Mouse (Mus musculus): ENCODE measurements around the gene Snapc5. TPM values are rescaled to one million over a fixed set of nuclear protein-coding genes. Genes with fewer than 3 reads are reported as not detected.
"Not testable (repeated sequence)": the region's sequence is repeated elsewhere in the genome, so short reads cannot be mapped to it uniquely, and the experiment has no call there.

The Snapc5 gene
- polyA plus RNA-seq, 1 experiment from 2014 or later: 29.2 TPM

GRCm38 (mm10) chr9:64193879-64194278 lies 14.8 kb downstream of the Snapc5 start:
- Histone ChIP-seq H3K27ac (ENCODE audit: low read depth) (no peak overlapping the region), H3K9ac (ENCODE audit: low read length) (no peak overlapping the region), H3K4me1 (replicated peaks; ENCODE audit: control insufficient read depth, insufficient read depth, low read length) (no peaks in the 10 kb centered on the region; the same call in 1 of the 2 replicates), H3K4me3 (ENCODE audit: low read depth, low read length) (no peak overlapping the region), H3K9me3 (ENCODE audit: control insufficient read depth, low read length) (no peaks in the 10 kb centered on the region), H3K27me3 (replicated peaks; ENCODE audit: control insufficient read depth, insufficient read depth, low read length) (no peaks in the 10 kb centered on the region), H3K4me2 (ENCODE audit: low read length) (no peak overlapping the region), H3K36me3 (ENCODE audit: control insufficient read depth, insufficient read depth, low read length) (peaks cover 51% of the 10 kb centered on the region)
- 85% methylated on average over 1 of the region's 1 CpGs for WGBS
- DNase-seq (ENCODE audit: low spot score) (no peak), ATAC-seq (replicated peaks; ENCODE audit: low FRiP score, low TSS enrichment, low read depth) (no peak)

- peaks cover 38% of the 10 kb centered on the region for H3K36me3 ChIP-seq (ENCODE audit: control insufficient read depth, insufficient read depth, low read length)
- 61% methylated on average over 4 of the region's 4 CpGs for WGBS
- no peaks in the 10 kb centered on the region for H3K9me3 ChIP-seq (ENCODE audit: control insufficient read depth, low read length)
- no peaks in the 10 kb centered on the region; the same call in 1 of the 2 replicates for H3K4me1 ChIP-seq (replicated peaks; ENCODE audit: control insufficient read depth, insufficient read depth, low read length)
- DNase-seq (ENCODE audit: low spot score) (no peak), ATAC-seq (replicated peaks; ENCODE audit: low FRiP score, low TSS enrichment, low read depth) (no peak)
- no peaks in the 10 kb centered on the region for H3K27me3 ChIP-seq (replicated peaks; ENCODE audit: control insufficient read depth, insufficient read depth, low read length)
- H3K4me2 ChIP-seq (ENCODE audit: low read length): no peak overlapping the region
- H3K4me3 ChIP-seq (ENCODE audit: low read depth, low read length): no peak overlapping the region
- H3K27ac ChIP-seq (ENCODE audit: low read depth): no peak overlapping the region; the same call in 1 of the 2 replicates
- no peak overlapping the region for H3K9ac ChIP-seq (ENCODE audit: low read length)
These were observed 16.5 kb downstream of the Snapc5 start for GRCm38 (mm10) chr9:64195554-64195953.

DNA sequence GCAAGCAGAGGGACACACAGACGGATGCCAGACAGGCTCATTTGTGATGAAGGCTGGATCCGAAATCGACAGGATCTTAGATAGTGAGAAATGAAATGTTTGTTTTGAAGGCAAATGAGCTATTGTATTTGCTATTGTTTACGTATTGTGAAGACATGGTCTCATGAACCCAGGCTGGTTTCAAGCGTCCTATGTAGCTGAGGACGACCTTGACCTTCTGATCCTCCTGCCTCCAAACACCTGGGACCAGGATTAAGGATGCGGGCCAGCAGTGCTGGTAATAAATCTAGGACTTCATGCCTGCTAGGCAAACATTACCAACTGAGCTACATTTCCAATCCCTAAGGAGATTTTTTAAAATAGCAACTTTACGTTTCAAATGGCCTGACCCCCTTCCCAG lies 18.4 kb downstream of the Snapc5 start:
- H3K4me1 ChIP-seq (replicated peaks; ENCODE audit: control insufficient read depth, insufficient read depth, low read length): no peaks in the 10 kb centered on the region; the same call in 1 of the 2 replicates
- DNase-seq (ENCODE audit: low spot score): no peak
- H3K9me3 ChIP-seq (ENCODE audit: control insufficient read depth, low read length): no peaks in the 10 kb centered on the region
- H3K4me3 ChIP-seq (ENCODE audit: low read depth, low read length): no peak overlapping the region
- H3K9ac ChIP-seq (ENCODE audit: low read length): no peak overlapping the region
- no peaks in the 10 kb centered on the region for H3K27me3 ChIP-seq (replicated peaks; ENCODE audit: control insufficient read depth, insufficient read depth, low read length)
- 76% methylated on average over 8 of the region's 8 CpGs for WGBS
- no peak for ATAC-seq (replicated peaks; ENCODE audit: low FRiP score, low TSS enrichment, low read depth)
- H3K27ac ChIP-seq (ENCODE audit: low read depth): no peak overlapping the region
- no peak overlapping the region for H3K4me2 ChIP-seq (ENCODE audit: low read length)
- peaks cover 25% of the 10 kb centered on the region for H3K36me3 ChIP-seq (ENCODE audit: control insufficient read depth, insufficient read depth, low read length)

GRCm38 (mm10) chr9:64198068-64198762 lies 19.1 kb downstream of the Snapc5 start:
- no peak for DNase-seq (ENCODE audit: low spot score)
- H3K4me1 ChIP-seq (replicated peaks; ENCODE audit: control insufficient read depth, insufficient read depth, low read length): no peaks in the 10 kb centered on the region; the same call in 1 of the 2 replicates
- H3K27me3 ChIP-seq (replicated peaks; ENCODE audit: control insufficient read depth, insufficient read depth, low read length): no peaks in the 10 kb centered on the region
- ATAC-seq (replicated peaks; ENCODE audit: low FRiP score, low TSS enrichment, low read depth): no peak
- H3K9me3 ChIP-seq (ENCODE audit: control insufficient read depth, low read length): no peaks in the 10 kb centered on the region
- H3K36me3 ChIP-seq (ENCODE audit: control insufficient read depth, insufficient read depth, low read length): peaks cover 25% of the 10 kb centered on the region
- 93% methylated on average over 5 of the region's 5 CpGs for WGBS
- H3K4me2 ChIP-seq (ENCODE audit: low read length): no peak overlapping the region
- H3K9ac ChIP-seq (ENCODE audit: low read length): no peak overlapping the region
- no peak overlapping the region for H3K4me3 ChIP-seq (ENCODE audit: low read depth, low read length)
- H3K27ac ChIP-seq (ENCODE audit: low read depth): peak overlapping the region; percentile 73

GRCm38 (mm10) chr9:64198763-64199418 lies 19.8 kb downstream of the Snapc5 start:
- 74% methylated on average over 7 of the region's 7 CpGs for WGBS
- not testable (repeated sequence) for DNase-seq (ENCODE audit: low spot score); ATAC-seq (replicated peaks; ENCODE audit: low FRiP score, low TSS enrichment, low read depth); H3K9me3 ChIP-seq (ENCODE audit: control insufficient read depth, low read length); H3K9ac ChIP-seq (ENCODE audit: low read length); H3K4me2 ChIP-seq (ENCODE audit: low read length); H3K27me3 ChIP-seq (replicated peaks; ENCODE audit: control insufficient read depth, insufficient read depth, low read length); H3K4me1 ChIP-seq (replicated peaks; ENCODE audit: control insufficient read depth, insufficient read depth, low read length); H3K4me3 ChIP-seq (ENCODE audit: low read depth, low read length)
- peak overlapping the region; percentile 73 for H3K27ac ChIP-seq (ENCODE audit: low read depth)
- H3K36me3 ChIP-seq (ENCODE audit: control insufficient read depth, insufficient read depth, low read length): peaks cover 24% of the 10 kb centered on the region

- H3K27ac ChIP-seq (ENCODE audit: low read depth): peak overlapping the region; percentile 35
- H3K4me1 ChIP-seq (replicated peaks; ENCODE audit: control insufficient read depth, insufficient read depth, low read length): no peaks in the 10 kb centered on the region; the same call in 1 of the 2 replicates
- peaks cover 31% of the 10 kb centered on the region for H3K36me3 ChIP-seq (ENCODE audit: control insufficient read depth, insufficient read depth, low read length)
- no peak overlapping the region for H3K4me3 ChIP-seq (ENCODE audit: low read depth, low read length)
- H3K27me3 ChIP-seq (replicated peaks; ENCODE audit: control insufficient read depth, insufficient read depth, low read length): no peaks in the 10 kb centered on the region
- WGBS: 59% methylated on average over 2 of the region's 2 CpGs
- no peak overlapping the region for H3K9ac ChIP-seq (ENCODE audit: low read length)
- ATAC-seq (replicated peaks; ENCODE audit: low FRiP score, low TSS enrichment, low read depth) (0 out of 2 replicates have a peak, but pooled peaks have one; percentile 51), DNase-seq (ENCODE audit: low spot score) (no peak)
- no peaks in the 10 kb centered on the region for H3K9me3 ChIP-seq (ENCODE audit: control insufficient read depth, low read length)
- no peak overlapping the region for H3K4me2 ChIP-seq (ENCODE audit: low read length)
These were observed 20.8 kb downstream of the Snapc5 start for GRCm38 (mm10) chr9:64199897-64200296.

DNA sequence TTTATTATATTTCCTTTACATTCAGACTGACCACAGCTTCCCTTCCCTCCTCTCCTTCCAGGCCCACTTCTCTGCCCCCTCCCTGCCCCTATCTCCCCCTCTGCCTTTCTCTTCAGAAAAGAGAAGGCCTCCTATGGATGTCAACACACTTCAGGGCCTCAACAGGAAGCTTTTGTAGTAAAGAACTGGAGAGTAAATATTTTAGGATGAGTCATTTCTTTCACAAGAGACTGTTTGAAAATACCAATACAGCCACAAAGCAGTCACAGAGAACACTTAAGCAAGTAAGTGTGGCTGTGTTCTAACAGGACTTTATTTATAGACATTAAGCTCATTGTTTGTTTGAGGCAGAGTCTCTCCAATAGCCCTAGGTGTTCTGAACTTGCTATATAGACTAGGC lies 23.3 kb downstream of the Snapc5 start:
- H3K4me1 ChIP-seq (replicated peaks; ENCODE audit: control insufficient read depth, insufficient read depth, low read length): no peaks in the 10 kb centered on the region; the same call in 1 of the 2 replicates
- H3K27me3 ChIP-seq (replicated peaks; ENCODE audit: control insufficient read depth, insufficient read depth, low read length): no peaks in the 10 kb centered on the region
- H3K36me3 ChIP-seq (ENCODE audit: control insufficient read depth, insufficient read depth, low read length): peaks cover 47% of the 10 kb centered on the region
- H3K9me3 ChIP-seq (ENCODE audit: control insufficient read depth, low read length): no peaks in the 10 kb centered on the region
- H3K27ac ChIP-seq (ENCODE audit: low read depth): no peak overlapping the region
- DNase-seq (ENCODE audit: low spot score) (no peak), ATAC-seq (replicated peaks; ENCODE audit: low FRiP score, low TSS enrichment, low read depth) (no peak)
- H3K9ac ChIP-seq (ENCODE audit: low read length): no peak overlapping the region
- no peak overlapping the region for H3K4me3 ChIP-seq (ENCODE audit: low read depth, low read length)
- H3K4me2 ChIP-seq (ENCODE audit: low read length): no peak overlapping the region

- H3K4me1 ChIP-seq (replicated peaks; ENCODE audit: control insufficient read depth, insufficient read depth, low read length): no peaks in the 10 kb centered on the region; the same call in 1 of the 2 replicates
- no peak overlapping the region for H3K27ac ChIP-seq (ENCODE audit: low read depth)
- DNase-seq (ENCODE audit: low spot score) (no peak), ATAC-seq (replicated peaks; ENCODE audit: low FRiP score, low TSS enrichment, low read depth) (no peak)
- H3K36me3 ChIP-seq (ENCODE audit: control insufficient read depth, insufficient read depth, low read length): peaks cover 47% of the 10 kb centered on the region
- no peaks in the 10 kb centered on the region for H3K9me3 ChIP-seq (ENCODE audit: control insufficient read depth, low read length)
- no peaks in the 10 kb centered on the region for H3K27me3 ChIP-seq (replicated peaks; ENCODE audit: control insufficient read depth, insufficient read depth, low read length)
- no peak overlapping the region for H3K4me3 ChIP-seq (ENCODE audit: low read depth, low read length)
- no peak overlapping the region for H3K9ac ChIP-seq (ENCODE audit: low read length)
- no peak overlapping the region for H3K4me2 ChIP-seq (ENCODE audit: low read length)
These were observed 23.8 kb downstream of the Snapc5 start for GRCm38 (mm10) chr9:64202866-64203265.

Data from intestine, embryonic 14.5 days (tissue).